11 mouse cellular contexts compared by ENCODE assay signal in genomic region chr12:21139560-21139959, GRCm38 (mm10).
A peak's percentile ranks its signal among the peaks of the same experiment; 100 is the strongest.
DNase-seq lines count a peak whose midpoint lies in the region; ATAC-seq and TF ChIP-seq lines count a peak whose summit lies in the region.
"Had no signal": no experiment of that assay in that cellular context is flagged by ENCODE, and none has a peak within 500 bp of the region (broad histone marks: within the 10 kb centered on the region; RNA-seq: fewer than 3 reads in every experiment).

No protein-coding gene starts in this region.

- no peak for ATAC-seq in kidney, embryonic 14.5 days (ENCODE audit: low FRiP score, low TSS enrichment)
- ATAC-seq in neural tube, embryonic 13.5 days (ENCODE audit: low read depth): no peak
- ATAC-seq: Patski had no signal

- H3K4me1 ChIP-seq in kidney, adult 2 months (ENCODE audit: control insufficient read depth, insufficient read depth, low read length): peaks cover 6% of the 10 kb centered on the region
- H3K4me1 ChIP-seq in kidney, embryonic 14.5 days (ENCODE audit: control insufficient read depth, insufficient read depth, low read length): peaks cover 34% of the 10 kb centered on the region
- H3K4me1 ChIP-seq in neural tube, embryonic 13.5 days (replicated peaks): peaks cover 73% of the 10 kb centered on the region

- no peaks in the 10 kb centered on the region for H3K36me3 ChIP-seq in kidney, adult 2 months (ENCODE audit: control insufficient read depth, insufficient read depth, low read length)
- no peaks in the 10 kb centered on the region for H3K36me3 ChIP-seq in kidney, embryonic 14.5 days (ENCODE audit: control insufficient read depth, insufficient read depth, low read length)
- no peaks in the 10 kb centered on the region for H3K36me3 ChIP-seq in neural tube, embryonic 13.5 days
- H3K36me3 ChIP-seq: heart, embryonic 13.5 days had no signal

- no peak overlapping the region for H3K4me3 ChIP-seq in kidney, adult 2 months (ENCODE audit: insufficient read depth, low read depth, low read length)
- H3K4me3 ChIP-seq in kidney, embryonic 14.5 days (ENCODE audit: low read length): no peak overlapping the region
- no peak overlapping the region for H3K4me3 ChIP-seq in neural tube, embryonic 13.5 days
- H3K4me3 ChIP-seq: erythroblast, embryonic 14.5 days; heart, embryonic 13.5 days had no signal

- no peaks in the 10 kb centered on the region for H3K27me3 ChIP-seq in kidney, adult 2 months (replicated peaks; ENCODE audit: control insufficient read depth, insufficient read depth, low read length)
- H3K27me3 ChIP-seq in kidney, embryonic 14.5 days (ENCODE audit: control insufficient read depth, insufficient read depth, low read length): no peaks in the 10 kb centered on the region
- H3K27me3 ChIP-seq in neural tube, embryonic 13.5 days: no peaks in the 10 kb centered on the region
- H3K27me3 ChIP-seq: heart, embryonic 13.5 days; Patski had no signal

- DNase-seq in cerebellum, postnatal 10 days: peak; percentile 48 to 50
- no peak for DNase-seq in cerebellum, postnatal 14 days
- DNase-seq in kidney, adult 2 months: peak; percentile 50
- no peak for DNase-seq in neural tube, embryonic 10.5 days (ENCODE audit: extremely low spot score, low spot score)
- no peak for DNase-seq in thymus, adult 18-20 months
- DNase-seq in natural killer cell, adult 2 months (ENCODE audit: low spot score in 2 of 2): no peak

- no peaks in the 10 kb centered on the region for H3K9me3 ChIP-seq in kidney, embryonic 14.5 days (ENCODE audit: control insufficient read depth, low read length)
- no peaks in the 10 kb centered on the region for H3K9me3 ChIP-seq in neural tube, embryonic 13.5 days
- H3K9me3 ChIP-seq: heart, embryonic 13.5 days had no signal

- no peak overlapping the region for H3K27ac ChIP-seq in kidney, adult 2 months (ENCODE audit: insufficient read depth, low read depth, low read length)
- no peak overlapping the region for H3K27ac ChIP-seq in kidney, embryonic 14.5 days (ENCODE audit: low read depth, low read length)
- peak overlapping the region; percentile 59; the same call in 1 of the 2 replicates for H3K27ac ChIP-seq in neural tube, embryonic 13.5 days (replicated peaks)

- H3K9ac ChIP-seq in kidney, embryonic 14.5 days (ENCODE audit: low read depth, low read length): no peak overlapping the region
- H3K9ac ChIP-seq in neural tube, embryonic 13.5 days: no peak overlapping the region
- H3K9ac ChIP-seq: heart, embryonic 13.5 days had no signal

- H3K4me2 ChIP-seq in kidney, embryonic 14.5 days (replicated peaks; ENCODE audit: low read depth, low read length): no peak overlapping the region
- no peak overlapping the region for H3K4me2 ChIP-seq in neural tube, embryonic 13.5 days
- H3K4me2 ChIP-seq: heart, embryonic 13.5 days had no signal

- no peak for TF ChIP-seq POLR2A in kidney, adult 2 months (IDR thresholded peaks at IDR 0.05; ENCODE audit: low read depth, low read length)

- WGBS in kidney, adult 2 months: 60% methylated on average over 4 of the region's 4 CpGs
- 52% methylated on average over 4 of the region's 4 CpGs for WGBS in kidney, embryonic 14.5 days
- WGBS in neural tube, embryonic 13.5 days: 25% methylated on average over 4 of the region's 4 CpGs

- TF ChIP-seq CTCF in kidney, adult 2 months (conservative IDR thresholded peaks at IDR 0.05; ENCODE audit: insufficient read depth, insufficient read length, low read depth, low read length): no peak

Comparison
In these comparisons a context has a peak if more than half of its experiments do, and no peak if none do; other contexts are left out.
1. DNase-seq: peak in cerebellum, postnatal 10 days (2 of 2) and kidney, adult 2 months (single experiment); none in cerebellum, postnatal 14 days (0 of 2), neural tube, embryonic 10.5 days (single experiment), thymus, adult 18-20 months (0 of 2) and natural killer cell, adult 2 months (0 of 2).